Mouse (Mus musculus): ENCODE results near the gene Atp1a2.

The Atp1a2 gene

DNA sequence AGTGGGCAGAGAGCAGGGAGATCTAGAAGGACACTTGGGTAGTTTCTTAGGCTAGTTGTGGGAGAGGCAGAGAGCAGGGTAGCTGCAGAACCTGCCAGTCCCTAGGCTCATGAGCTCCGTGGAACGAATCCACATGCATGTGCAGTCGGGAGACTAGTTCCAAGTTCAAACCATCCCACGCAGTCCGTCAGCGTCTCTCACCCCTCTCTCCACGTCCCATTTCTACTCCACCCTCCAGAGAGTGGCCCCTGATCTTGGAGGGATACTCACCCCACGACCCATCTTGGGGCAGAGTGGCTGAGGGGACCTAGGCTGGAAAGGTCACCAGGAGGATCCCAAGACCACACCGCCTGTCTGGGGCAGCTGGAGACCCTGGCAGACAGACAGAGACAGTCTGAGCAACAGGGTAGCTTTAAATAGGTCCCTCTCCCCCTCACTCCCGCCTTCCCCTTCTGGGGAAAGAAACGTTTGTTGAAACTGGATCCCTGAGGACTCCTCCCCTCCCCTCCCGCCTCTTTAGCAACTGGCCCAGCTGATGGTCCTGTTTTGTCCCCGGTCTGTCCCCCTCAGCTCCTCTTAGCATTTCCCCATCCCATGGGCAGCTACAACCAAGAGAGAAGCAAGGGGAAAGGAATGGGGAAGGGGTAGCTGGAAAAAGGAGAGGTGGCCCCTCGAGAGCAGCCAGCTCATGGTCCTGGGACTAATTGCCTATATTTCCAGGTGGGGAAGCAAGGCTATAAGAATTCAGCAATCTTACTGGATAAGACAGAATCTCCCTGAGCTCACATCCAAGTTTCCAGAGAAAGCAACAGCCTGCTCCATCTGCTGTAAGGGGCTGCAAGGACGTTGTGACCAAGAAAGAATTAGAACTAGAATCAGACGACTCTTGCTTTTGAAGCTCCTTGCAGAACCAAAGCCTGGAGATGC, at the start of gene Atp1a2:
Atp1a2 (minus strand) TSS at position 454 of the 927 bp plus-strand sequence.
- no peak for DNase-seq (ENCODE audit: low spot score in 2 of 2)

- no peak for DNase-seq (ENCODE audit: low spot score in 2 of 2)
Measured at GRCm38 (mm10) chr1:172347382-172347781, 49.5 kb upstream of the Atp1a2 start.

DNA sequence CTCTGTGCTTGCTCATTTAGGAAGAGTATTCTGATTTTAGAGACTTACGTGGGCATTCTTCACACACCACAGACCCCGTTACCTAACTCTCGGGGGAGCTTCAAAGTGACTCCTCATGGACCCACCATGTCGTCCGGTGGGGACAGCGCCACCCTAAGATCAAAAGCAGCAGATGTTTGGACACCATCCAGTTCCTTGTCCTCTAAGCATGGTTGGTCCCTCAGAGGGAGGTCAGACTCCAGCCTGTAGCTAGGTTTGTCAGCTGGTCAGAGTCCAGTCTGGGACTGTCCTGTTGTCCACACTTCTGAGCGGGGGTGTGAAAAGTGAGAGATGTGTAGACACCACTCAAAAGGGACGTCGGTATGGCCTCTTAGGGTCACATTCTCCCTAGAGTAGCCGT, 48.8 kb upstream of the Atp1a2 start:
- no peak for DNase-seq (ENCODE audit: low spot score in 2 of 2)

DNA sequence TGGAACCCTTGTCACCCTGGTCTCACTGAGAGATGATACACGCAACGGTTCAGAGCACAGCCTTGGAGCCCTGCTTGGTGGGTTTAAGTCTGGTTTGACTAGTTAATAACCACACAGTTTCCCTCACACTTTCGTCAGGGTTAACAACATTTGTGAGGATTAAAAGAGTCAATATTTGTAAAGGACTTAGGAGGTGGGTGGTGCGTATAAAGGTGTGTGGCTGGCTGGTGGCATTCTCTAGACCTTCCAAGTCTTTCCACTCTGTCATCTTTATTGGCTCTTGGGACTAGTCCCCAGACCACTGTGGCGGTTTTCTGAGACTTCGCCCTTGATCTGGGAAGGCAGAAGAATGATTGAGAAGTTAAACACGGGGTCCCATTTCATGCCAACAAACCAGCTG, 47.0 kb upstream of the Atp1a2 start:
- DNase-seq (ENCODE audit: low spot score in 2 of 2), result no peak

DNA sequence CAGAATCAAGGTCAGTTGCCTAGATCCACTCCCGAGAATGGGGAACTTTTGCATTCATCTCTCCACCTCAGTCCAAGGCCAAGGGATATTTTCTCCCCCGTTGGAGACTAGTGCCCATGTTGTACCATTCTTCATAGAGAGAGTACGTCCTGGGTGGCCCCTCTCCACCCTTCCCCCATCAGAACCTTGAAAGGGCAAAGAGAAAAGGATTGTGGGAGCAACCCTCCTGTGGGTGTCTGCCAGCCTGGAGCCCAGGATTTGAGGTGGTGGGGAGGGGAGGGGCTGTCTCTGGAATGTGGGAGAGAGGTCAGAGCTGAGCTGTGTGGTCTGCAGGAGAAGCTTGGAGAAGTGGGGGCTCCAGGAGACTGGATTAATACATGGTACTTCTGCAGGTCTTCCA, 46.0 kb upstream of the Atp1a2 start:
- DNase-seq (ENCODE audit: low spot score in 2 of 2), result no peak

DNA sequence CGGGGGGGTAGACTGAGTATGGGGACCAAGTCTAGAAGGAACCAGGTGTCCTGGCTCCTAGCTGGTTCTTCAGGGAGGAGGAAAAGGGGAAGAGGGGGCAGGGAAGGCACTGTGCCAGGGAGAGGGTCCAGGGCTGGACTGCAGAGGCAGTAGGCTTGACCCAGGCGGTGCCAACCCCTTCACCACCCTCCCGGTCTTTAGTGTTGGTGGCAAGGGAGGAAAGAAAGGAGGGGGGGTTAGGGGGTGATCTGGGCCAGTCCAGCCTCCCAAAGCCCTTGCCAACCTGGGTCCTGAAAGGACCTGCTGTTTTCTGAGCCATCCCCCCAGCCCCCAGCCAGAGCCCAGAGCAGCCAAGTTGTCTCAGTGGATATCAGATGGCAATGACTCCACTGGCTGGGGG, 44.9 kb upstream of the Atp1a2 start:
- DNase-seq (ENCODE audit: low spot score in 2 of 2), result no peak

DNA sequence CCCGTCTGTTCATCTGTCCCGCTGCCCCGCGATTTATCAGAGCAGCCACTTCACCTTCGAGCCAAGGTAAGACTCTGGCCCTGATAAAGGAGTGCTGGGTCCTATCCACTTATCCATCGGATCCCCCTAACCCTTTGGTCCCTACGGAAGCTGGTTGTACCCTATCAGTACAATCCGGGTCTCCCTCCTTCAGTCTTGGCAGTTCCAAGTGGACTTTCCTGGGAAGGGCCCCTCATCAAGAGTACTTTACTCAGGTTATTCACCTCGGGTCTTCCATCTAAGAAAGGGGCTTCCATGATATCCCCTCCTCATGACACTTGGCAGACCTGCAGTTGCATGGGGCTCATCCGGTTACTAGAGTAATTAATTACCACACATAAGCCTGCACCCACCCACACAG, 43.5 kb upstream of the Atp1a2 start:
- no peak for DNase-seq (ENCODE audit: low spot score in 2 of 2)

DNA sequence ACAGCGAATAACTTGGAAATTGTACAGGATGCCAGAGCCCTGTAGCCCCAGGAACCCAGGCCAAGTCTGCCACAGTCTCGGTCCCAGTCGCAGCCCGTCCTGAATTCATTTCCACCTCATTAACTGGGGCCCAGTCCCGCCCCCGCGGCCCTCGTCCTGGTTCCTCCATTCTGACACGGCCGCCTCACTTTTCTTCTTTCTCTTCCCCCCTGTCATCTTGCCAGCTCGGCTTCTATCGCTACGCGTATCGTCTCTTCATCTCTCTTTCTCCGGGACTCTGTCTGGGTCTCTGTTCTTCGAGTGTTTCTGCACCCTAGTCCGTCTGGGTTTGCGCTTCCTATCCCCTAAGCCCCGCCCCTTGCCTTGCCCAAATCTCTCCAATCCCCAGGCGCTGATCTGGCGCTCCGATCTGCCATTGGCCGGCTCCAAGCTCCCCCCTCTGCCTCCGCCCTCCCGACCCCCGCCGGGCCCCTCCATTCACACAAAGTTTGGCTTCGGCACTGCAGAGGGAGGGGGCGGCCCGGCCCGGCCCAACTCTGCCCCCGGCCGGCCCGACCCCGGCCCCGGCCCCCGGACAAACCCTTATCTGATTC, 43.0 kb upstream of the Atp1a2 start, which contains the start of gene Kcnj10:
Kcnj10 (plus strand) TSS at position 482 of the 593 bp plus-strand sequence.
- DNase-seq (ENCODE audit: low spot score in 2 of 2), result peak; percentile 26 to 77

DNA sequence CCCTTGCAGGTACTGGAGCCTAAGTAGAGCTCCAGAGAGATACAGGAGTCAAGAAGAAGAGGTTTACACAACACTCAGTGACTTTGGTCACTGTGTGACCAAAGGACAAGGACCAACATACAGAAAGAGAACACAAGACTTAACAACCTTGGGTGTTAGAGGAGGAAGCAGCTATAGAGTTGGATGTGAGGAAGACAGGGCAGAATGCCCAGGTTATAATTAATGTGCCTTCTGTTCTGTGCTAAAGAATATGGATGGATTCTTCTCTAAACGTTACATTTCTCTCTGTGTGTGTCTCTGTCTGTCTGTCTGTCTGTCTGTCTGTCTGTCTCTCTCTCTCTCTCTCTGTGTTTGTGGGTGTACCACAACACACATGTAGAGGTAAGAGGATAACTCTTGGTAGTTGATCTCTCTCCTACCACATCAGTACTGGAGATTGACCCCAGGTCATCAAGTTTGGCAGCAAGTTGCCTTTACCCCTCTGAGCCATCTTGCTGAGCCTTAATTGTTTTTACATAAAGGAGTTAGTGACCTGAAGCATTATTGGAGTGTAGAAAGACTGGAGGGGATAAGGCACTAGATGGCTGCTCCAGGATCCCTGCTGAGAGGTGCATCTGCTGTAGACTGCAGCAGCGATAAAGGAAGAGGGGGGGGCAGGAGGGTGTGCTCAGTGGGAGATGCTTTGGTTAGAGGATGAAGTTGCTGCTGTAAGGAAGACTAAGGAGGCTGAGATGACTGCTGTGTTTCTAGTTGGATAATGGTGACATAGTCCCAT, 39.7 kb upstream of the Atp1a2 start:
- no peak for DNase-seq (ENCODE audit: low spot score in 2 of 2)

DNA sequence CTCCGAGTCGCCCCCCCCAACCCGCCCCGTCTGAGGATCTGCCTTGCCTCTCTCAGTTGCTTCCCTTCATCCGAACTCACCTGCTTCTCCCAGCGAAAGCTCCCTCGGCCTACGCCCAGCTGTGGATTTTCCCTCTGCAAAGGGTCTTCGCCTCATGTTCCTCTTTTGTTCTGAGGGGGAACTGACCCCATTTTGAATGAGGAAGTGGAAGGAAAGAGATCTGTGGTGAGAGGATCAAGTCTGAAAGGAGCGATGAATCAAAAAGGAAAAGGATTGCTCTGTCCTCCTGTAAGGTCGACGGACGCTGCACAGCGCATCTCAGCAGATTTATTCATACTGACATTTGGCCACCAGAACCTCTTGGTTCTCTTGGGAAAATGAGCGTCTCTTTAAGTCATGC, 37.9 kb upstream of the Atp1a2 start:
- no peak for DNase-seq (ENCODE audit: low spot score in 2 of 2)

- no peak for DNase-seq (ENCODE audit: low spot score in 2 of 2)
Measured at GRCm38 (mm10) chr1:172333512-172333911, 35.6 kb upstream of the Atp1a2 start.

- no peak for DNase-seq (ENCODE audit: low spot score in 2 of 2)
Measured at GRCm38 (mm10) chr1:172332925-172333324, 35.1 kb upstream of the Atp1a2 start.

DNA sequence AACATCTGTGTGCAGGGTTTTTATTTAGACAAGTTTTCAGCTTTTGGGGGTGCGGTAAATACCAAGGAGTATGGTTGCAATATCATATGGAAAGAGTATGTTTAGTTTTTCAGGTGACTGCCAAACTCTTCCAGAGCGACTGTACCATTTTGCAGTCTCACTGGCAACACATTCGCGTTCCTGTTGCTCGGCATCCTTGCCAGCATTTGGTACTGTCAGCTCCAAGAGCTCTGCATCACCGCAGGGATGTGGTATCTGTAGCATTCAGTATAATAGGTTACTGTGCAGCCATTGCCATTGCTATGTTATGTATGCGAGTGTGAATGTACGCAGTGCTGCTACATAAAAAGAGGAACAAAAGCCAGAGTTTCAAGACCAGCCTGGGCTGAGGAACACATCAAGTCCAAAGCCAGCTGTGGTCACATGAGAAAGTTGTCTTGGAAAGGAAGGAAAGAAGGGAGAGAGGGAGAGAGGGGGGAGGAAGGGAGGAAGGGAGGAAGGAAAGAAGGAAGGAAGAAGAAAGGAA, 33.6 kb upstream of the Atp1a2 start:
- no peak for DNase-seq (ENCODE audit: low spot score in 2 of 2)

DNA sequence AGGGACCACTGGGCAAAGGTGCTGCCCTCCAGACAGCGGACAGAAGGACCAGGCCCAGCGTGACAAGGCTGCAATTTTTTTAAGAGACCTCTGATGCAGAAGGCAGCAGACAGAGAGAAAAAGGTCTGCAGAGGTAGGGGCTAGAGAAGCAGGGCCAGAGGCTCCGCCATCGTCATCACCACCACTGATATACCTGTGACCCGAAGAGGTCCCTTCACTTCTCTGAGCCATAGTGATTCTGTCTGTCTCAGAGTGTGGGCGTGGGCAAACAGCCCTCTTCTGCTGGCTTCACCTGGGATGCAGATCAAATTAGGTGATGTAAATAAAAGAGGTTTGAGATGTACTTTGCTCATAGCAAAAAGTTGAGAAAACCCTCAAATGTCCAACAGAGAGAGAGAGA, 31.8 kb upstream of the Atp1a2 start:
- no peak for DNase-seq (ENCODE audit: low spot score in 2 of 2)

- no peak for DNase-seq (ENCODE audit: low spot score in 2 of 2)
Measured at GRCm38 (mm10) chr1:172329131-172329530, 31.3 kb upstream of the Atp1a2 start, which contains the start of gene Kcnj9. TSS of gene Kcnj9 (minus strand) at chr1:172329318.

DNA sequence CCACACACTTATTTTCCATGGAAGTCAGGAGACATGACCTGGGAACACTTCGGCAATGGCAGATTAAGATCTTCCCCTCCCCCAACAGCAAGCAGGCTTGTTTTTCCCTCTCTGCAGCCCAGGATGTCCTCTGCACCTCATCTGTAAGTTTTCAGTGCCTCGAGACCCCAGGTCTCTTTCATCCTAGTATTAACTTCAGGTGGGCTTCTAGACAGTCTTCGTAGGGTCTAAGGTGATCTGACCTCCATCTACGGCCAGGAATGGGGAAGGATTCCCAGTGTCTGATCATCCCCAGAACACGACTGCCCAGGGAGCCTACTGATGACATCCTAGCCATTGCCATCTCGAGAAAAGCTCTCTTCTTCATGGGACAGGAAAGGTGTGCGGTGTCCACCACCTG, 30.6 kb upstream of the Atp1a2 start:
- no peak for DNase-seq (ENCODE audit: low spot score in 2 of 2)

DNA sequence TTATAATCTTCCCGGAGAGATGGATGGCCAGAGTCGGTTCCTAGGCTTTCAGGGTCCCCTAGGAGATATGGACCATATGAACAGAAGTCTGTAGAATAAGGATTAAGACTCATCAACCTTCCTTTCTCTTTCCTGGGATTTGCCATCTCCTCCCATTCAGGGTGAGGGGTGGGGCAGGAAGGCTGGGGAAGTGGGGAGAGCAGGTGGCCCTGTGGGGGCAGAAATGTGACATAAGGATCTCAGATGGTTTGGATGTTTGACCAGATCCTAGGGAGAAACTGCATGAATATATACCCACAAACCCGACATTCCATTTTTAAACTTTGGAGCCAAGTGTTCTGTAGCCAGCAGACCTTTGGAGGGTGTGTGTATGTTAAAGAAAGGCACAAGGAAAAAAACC, 30.2 kb upstream of the Atp1a2 start:
- DNase-seq (ENCODE audit: low spot score in 2 of 2), result no peak

DNA sequence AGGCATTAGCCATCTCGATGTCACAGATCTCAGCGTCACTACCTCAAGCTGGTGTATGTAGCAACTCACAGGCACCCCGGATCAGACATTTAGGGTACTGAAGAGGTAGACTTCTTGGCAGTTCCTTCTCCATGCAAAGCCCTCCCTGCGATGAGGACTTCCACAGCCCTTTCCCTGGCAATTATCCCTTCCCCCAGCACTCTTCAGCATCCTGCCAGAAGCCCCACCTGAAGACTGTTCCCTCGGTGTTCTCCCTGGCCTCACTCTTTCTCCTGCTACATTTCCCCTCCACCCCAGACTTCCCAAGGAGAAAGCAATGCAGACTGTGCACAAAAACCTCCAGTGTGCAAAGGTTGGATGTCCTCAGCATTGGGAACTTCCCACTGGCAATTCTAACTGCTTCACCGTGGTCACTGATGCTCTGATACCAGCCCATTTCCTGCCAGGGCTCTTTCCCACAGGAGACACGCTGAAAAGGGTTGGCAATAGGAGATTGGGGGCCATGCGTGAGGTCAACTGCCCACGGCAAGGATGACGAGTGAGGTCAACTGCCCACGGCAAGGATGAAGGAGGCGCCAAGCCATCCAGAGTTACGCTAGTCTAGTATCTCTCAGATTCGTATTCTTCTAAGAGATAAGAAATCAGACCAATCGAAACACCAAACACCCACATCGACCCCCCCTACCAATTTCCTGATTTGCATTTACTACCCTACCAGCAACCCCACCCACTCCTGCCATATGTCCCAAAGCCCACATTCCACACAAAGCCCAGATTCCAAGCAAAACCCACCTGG, 29.5 kb upstream of the Atp1a2 start:
- no peak for DNase-seq (ENCODE audit: low spot score in 2 of 2)

- no peak for DNase-seq (ENCODE audit: low spot score in 2 of 2)
Measured at GRCm38 (mm10) chr1:172326684-172327083, 28.8 kb upstream of the Atp1a2 start.

- peak; percentile 51 to 82 for DNase-seq (ENCODE audit: low spot score in 2 of 2)
Measured at GRCm38 (mm10) chr1:172325680-172326535, 28.0 kb upstream of the Atp1a2 start.
